Mouse (Mus musculus) Patski (cell line): ENCODE results near the gene Krtap15. TPM values are rescaled to one million over a fixed set of nuclear protein-coding genes. Genes with fewer than 3 reads are reported as not detected.
A peak's percentile ranks its signal among the peaks of the same experiment; 100 is the strongest.

Experiments
- ATAC-seq: fragments of 100-300 bp; one replicate; pipeline ENCODE4 v1.8.0; 2021
- CTCF ChIA-PET: fragments of 350-600 bp; sonication (Branson Sonifier 250); formaldehyde crosslinking; loops from one replicate; lab custom pipeline; 2022; ENCODE audit warnings: inconsistent platforms; lab: Charles Lee
- POLR2A ChIA-PET: fragments of 350-600 bp; sonication (Branson Sonifier 250); formaldehyde crosslinking; loops from one replicate; lab custom pipeline; 2022; ENCODE audit warnings: antibody characterized with exemption, inconsistent platforms; lab: Charles Lee
- DNase-seq: peaks from one replicate; pipeline ENCODE4 v3.0.0-alpha.2; 2011; ENCODE audit warnings: low read depth, low spot score
- H3K27me3 ChIP-seq: fragments of 371-371 bp; one replicate; pipeline ENCODE4 v1.5.1; 2021
- CTCF ChIP-seq: fragments of 100-300 bp; IDR thresholded peaks from one replicate; pipeline ENCODE4 v1.5.1; 2021
- in situ Hi-C: fragments of 300-500 bp; cut with MboI; formaldehyde crosslinking; loops from 3 replicates; pipeline ENCODE4 v1.11.1; 2018; ENCODE audit warnings: low pct_unique_long_range_greater_than_20kb, mixed read lengths
- polyA plus RNA-seq: library from polyadenylated mRNA; unstranded; gene quantifications from one replicate; pipeline ENCODE4 v1.2.3, GENCODE M21; 2021

The Krtap15 gene
- not detected for polyA plus RNA-seq

DNA sequence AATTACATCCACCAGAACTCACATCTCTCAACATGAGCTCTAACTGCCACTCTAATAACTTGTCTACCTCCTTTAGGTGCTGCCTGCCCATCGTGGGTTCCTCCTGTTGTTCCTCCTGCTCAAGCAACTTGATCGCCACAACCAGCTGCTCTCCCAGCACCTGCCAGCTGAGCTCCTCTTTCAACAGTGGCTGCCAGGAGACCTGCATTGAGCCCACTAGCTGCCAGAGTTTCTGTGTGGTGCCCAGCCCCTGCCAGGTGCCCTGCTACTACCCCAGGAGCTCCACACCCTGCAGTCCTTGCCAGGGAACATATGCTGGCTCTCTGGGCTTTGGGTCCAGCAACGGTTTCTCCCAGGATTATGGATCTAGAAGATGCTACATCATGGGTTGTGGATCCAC lies at the start of gene Krtap15:
TSS of gene Krtap15 (plus strand) at position 150 of the 400 bp plus-strand sequence.
- in situ Hi-C loops: loop anchor here (10.0 kb wide), 1 partner anchor 445 kb away; no protein-coding TSS in a partner anchor
- peaks cover 5% of the 10 kb centered on the region for H3K27me3 ChIP-seq
- CTCF ChIA-PET: no interaction called here
- POLR2A ChIA-PET: no interaction called here
- DNase-seq: no peak
- no peak for ATAC-seq
- TF ChIP-seq CTCF: no peak

DNA sequence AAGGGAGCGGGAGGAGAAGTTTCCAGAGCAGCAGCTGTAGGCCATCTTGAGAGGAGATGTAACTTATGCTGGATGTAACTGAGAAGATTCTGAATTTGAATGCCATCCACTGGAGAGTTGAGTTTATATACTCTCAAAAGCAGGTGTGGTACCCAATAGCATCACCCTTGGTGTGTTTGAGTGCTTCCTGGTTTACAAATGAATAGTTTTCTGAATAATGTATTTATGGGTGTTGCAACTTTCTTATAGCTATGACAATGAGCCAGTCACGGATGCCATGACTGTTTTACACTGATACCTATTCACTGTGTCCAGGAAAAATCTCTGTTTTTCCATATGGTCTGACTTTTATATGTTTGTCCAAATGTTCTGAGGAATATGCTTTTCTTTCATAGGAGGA lies 45.9 kb upstream of the Krtap15 start, which contains the start of gene 2310057N15Rik:
TSS of gene 2310057N15Rik (minus strand) at position 101 of the 400 bp plus-strand sequence.
- no peak for TF ChIP-seq CTCF
- no peaks in the 10 kb centered on the region for H3K27me3 ChIP-seq
- POLR2A ChIA-PET: no interaction called here
- DNase-seq: no peak
- ATAC-seq: no peak
- CTCF ChIA-PET: no interaction called here
- in situ Hi-C loops: no loop called here

DNA sequence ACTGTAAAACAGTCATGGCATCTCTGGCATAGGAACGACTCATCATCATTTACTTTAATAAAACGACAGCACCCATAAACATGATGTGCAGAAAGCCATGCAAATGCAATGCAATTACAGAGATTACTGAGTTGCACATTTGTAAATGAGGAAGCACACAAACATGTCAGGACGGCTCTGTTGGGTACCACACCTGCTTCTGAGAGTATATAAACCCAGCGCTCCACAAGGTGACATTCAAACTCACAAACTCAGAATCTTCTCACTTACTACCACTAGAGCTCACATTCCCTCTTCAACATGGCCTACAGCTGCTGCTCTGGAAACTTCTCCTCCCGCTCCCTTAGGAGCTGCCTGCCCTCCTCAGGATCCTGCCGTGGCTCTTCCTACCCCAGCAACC lies 42.4 kb upstream of the Krtap15 start, which contains the start of gene Gm5965:
TSS of gene Gm5965 (plus strand) at position 301 of the 400 bp plus-strand sequence.
- no peaks in the 10 kb centered on the region for H3K27me3 ChIP-seq
- no peak for DNase-seq
- no peak for ATAC-seq
- TF ChIP-seq CTCF: no peak
- CTCF ChIA-PET: no interaction called here
- in situ Hi-C loops: no loop called here
- POLR2A ChIA-PET: no interaction called here

- CTCF ChIA-PET: no interaction called here
- ATAC-seq (no peak), DNase-seq (no peak)
- peaks cover 4% of the 10 kb centered on the region for H3K27me3 ChIP-seq
- no peak for TF ChIP-seq CTCF
- in situ Hi-C loops: no loop called here
- POLR2A ChIA-PET: no interaction called here
These were observed 33.2 kb upstream of the Krtap15 start for GRCm38 (mm10) chr16:88786786-88787185.

DNA sequence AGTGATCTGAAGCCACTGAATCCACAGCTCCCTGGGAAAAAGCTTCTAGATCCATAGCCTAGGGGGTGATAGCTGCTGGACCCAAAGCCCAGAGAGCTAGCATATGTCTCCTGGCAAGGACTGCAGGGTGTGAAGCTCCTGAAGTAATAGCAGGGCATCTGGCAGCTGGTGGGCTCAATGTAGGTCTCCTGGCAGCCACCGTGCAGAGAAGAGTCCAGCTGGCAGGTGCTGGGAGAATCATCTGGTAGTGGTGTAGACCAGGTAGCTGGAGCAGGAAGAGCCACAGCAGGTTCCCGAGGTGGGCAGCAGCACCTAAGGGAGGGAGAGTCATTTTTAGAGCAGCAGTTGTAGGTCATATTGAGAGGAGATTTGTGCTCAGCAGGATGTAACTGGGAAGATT lies 8.2 kb upstream of the Krtap15 start, which contains the start of gene Gm20741:
TSS of gene Gm20741 (minus strand) at position 394 of the 400 bp plus-strand sequence.
- CTCF ChIA-PET: no interaction called here
- no peak for TF ChIP-seq CTCF
- POLR2A ChIA-PET: no interaction called here
- ATAC-seq (no peak), DNase-seq (no peak)
- H3K27me3 ChIP-seq: no peaks in the 10 kb centered on the region
- in situ Hi-C loops: no loop called here

- ChIA-PET POLR2A (no interaction called here), CTCF (no interaction called here)
- ATAC-seq (peak; percentile 65), DNase-seq (no peak)
- in situ Hi-C loops: loop anchor here (10.0 kb wide), 1 partner anchor 449 kb away; no protein-coding TSS in a partner anchor
- H3K27me3 ChIP-seq: peaks cover 10% of the 10 kb centered on the region
- peak; percentile 70 for TF ChIP-seq CTCF
These were observed 3.7 kb downstream of the Krtap15 start for GRCm38 (mm10) chr16:88823736-88824135.

GRCm38 (mm10) chr16:88826095-88826652 lies 6.2 kb downstream of the Krtap15 start, which contains the start of gene Krtap14:
Gene Krtap14 (minus strand): TSS chr16:88826145.
- DNase-seq (no peak), ATAC-seq (no peak)
- in situ Hi-C loops: loop anchor here (10.0 to 25.0 kb wide), 2 partner anchors 451 to 936 kb away; no protein-coding TSS in a partner anchor
- no peak for TF ChIP-seq CTCF
- H3K27me3 ChIP-seq: peaks cover 22% of the 10 kb centered on the region
- CTCF ChIA-PET: no interaction called here
- POLR2A ChIA-PET: no interaction called here

GRCm38 (mm10) chr16:88826978-88827377 lies 7.0 kb downstream of the Krtap15 start:
- DNase-seq: no peak
- in situ Hi-C loops: loop anchor here (10.0 to 25.0 kb wide), 2 partner anchors 452 to 935 kb away; no protein-coding TSS in a partner anchor
- no peak for TF ChIP-seq CTCF
- POLR2A ChIA-PET: no interaction called here
- H3K27me3 ChIP-seq: peaks cover 26% of the 10 kb centered on the region
- CTCF ChIA-PET: no interaction called here
- no peak for ATAC-seq

- no peak for ATAC-seq
- in situ Hi-C loops: loop anchor here (25.0 kb wide), 1 partner anchor 915 kb away; no protein-coding TSS in a partner anchor
- H3K27me3 ChIP-seq: peaks cover 17% of the 10 kb centered on the region
- CTCF ChIA-PET: no interaction called here
- no peak for DNase-seq
- no peak for TF ChIP-seq CTCF
- POLR2A ChIA-PET: no interaction called here
These were observed 27.3 kb downstream of the Krtap15 start for GRCm38 (mm10) chr16:88847363-88847762.

- POLR2A ChIA-PET: no interaction called here
- H3K27me3 ChIP-seq: peaks cover 17% of the 10 kb centered on the region
- in situ Hi-C loops: loop anchor here (25.0 kb wide), 1 partner anchor 914 kb away; no protein-coding TSS in a partner anchor
- no peak for TF ChIP-seq CTCF
- CTCF ChIA-PET: no interaction called here
- ATAC-seq (no peak), DNase-seq (no peak)
These were observed 28.5 kb downstream of the Krtap15 start for GRCm38 (mm10) chr16:88848558-88848957.

GRCm38 (mm10) chr16:88851450-88851849 lies 31.4 kb downstream of the Krtap15 start:
- in situ Hi-C loops: no loop called here
- ChIA-PET POLR2A (no interaction called here), CTCF (no interaction called here)
- DNase-seq: no peak
- peak; percentile 81 for TF ChIP-seq CTCF
- peaks cover 17% of the 10 kb centered on the region for H3K27me3 ChIP-seq
- ATAC-seq: no peak
